Mouse (Mus musculus): ENCODE data around the gene Ppp4r4.

DNA sequence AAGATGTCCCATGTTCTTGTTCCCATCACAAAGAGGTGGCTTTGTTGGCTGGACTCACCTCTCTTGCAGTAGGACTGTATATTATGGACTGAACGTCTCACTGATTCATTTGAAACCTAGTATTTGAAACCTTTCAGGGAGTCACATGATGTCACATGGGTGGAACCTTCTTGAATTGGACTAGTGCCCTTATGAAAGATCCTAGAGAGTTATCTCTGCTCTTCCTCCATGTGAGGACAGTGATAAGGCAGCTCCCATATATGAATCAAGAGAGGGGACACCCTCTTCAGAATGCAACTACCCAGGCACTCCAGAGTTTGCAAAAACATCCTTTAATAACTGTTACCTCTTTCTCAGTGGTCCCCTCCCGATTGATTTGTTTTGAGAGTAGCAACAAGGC is 114.2 kb downstream of the Ppp4r4 start:
- TF ChIP-seq POLR2A (IDR thresholded peaks at IDR 0.05; ENCODE audit: control insufficient read depth, low read depth, low read length): no peak
- no peak for TF ChIP-seq CTCF (IDR thresholded peaks at IDR 0.05; ENCODE audit: control insufficient read depth, insufficient read depth, insufficient replicate concordance, low read depth, low read length)

All from testis, adult 2 months (tissue).